Mouse (Mus musculus): Measurements from ENCODE around the gene Pank2.
"Not testable (repeated sequence)": the region's sequence is repeated elsewhere in the genome, so short reads cannot be mapped to it uniquely, and the experiment has no call there.

Pank2 gene

DNA sequence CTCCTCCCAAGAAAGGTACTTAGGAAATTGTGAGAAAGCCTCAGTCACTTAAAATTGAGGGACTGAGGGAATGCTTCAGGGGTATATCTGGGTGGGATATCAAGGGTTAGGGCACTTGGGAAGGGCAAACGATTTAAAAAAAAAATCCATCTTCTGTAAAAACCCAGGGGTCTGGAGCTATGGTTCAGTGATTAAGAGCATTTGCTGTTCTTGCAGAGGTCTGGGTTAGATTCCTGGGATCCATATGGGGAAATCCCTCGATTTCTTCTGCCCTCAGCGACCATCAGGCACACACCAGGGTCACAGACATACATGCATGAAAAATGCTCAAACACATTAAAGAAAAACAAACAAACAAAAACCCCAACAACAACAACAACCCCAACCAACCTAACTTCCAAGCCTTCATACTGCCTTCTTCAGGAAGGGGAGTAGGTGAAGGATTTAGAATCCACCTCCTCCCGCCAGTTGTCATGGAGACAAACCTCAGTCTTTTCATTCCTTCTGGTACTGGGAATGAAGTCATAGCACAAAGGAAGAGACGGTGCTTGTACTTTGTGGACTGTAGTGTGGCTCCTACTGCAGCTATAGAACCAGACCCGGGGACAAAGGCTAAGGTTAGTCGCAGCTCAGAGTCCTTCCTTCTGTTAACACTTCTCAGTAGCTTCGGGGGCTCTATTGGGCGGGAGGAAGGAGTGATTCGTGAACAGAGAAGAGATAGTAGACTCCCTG is 648 bp upstream of the Pank2 start:
- no peak for DNase-seq

- peak in 1 of 2 experiments; percentile 14 for DNase-seq
Measured at GRCm38 (mm10) chr2:131262680-131263670, 680 bp downstream of the Pank2 start.

GRCm38 (mm10) chr2:131264027-131264426 is 1.7 kb downstream of the Pank2 start:
- DNase-seq, result no peak

DNA sequence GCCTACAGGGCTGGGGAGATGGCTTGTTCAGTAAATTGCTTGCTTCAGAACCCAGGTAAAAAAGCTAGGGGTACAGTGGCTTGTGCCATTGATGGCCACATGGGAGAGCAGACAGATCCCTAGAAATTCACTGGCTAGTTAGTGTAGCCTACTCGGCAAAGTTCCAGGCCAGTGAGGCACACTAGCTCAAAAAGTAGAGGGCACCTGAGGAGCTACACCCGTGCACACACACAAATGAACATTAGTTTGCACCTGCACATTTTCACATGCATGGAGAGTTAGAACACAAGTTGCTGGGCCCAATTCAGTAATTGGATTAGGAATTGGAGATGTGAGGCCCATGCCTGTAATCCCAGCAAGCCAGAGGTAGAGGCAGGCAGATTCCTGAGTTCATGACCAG is 2.8 kb downstream of the Pank2 start:
- no peak for DNase-seq

DNA sequence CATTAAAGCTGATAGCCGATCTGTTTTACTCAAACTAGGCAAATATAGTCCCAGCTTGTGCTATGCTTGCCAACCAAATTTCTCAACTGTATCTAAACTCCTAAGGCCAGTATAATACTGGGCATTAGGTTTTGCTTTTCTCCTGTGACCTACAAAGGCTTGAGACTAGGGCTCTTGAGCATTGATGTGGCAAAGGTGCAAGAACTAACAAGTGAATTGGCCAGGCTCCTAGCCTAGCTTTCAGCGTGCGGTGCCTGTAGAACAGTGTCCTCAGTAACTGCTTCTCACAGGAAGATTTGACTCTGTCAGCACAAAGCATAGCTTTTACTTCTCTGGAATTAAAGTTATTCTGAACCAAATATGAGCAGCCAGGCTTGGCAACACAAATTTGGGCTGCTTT is 13.2 kb downstream of the Pank2 start:
- no peak for DNase-seq

GRCm38 (mm10) chr2:131276722-131277121 is 14.4 kb downstream of the Pank2 start:
- DNase-seq, result no peak

- no peak for DNase-seq
Measured at GRCm38 (mm10) chr2:131281596-131281995, 19.3 kb downstream of the Pank2 start.

- DNase-seq, result no peak
Measured at GRCm38 (mm10) chr2:131286276-131286675, 24.0 kb downstream of the Pank2 start.

- DNase-seq, result no peak
Measured at GRCm38 (mm10) chr2:131290669-131291068, 28.4 kb downstream of the Pank2 start.

GRCm38 (mm10) chr2:131296746-131297261 is 34.5 kb downstream of the Pank2 start:
- no peak for DNase-seq

GRCm38 (mm10) chr2:131298674-131299073 is 36.4 kb downstream of the Pank2 start:
- not testable (repeated sequence) for DNase-seq

- no peak for DNase-seq
Measured at GRCm38 (mm10) chr2:131300485-131300884, 38.2 kb downstream of the Pank2 start.

DNA sequence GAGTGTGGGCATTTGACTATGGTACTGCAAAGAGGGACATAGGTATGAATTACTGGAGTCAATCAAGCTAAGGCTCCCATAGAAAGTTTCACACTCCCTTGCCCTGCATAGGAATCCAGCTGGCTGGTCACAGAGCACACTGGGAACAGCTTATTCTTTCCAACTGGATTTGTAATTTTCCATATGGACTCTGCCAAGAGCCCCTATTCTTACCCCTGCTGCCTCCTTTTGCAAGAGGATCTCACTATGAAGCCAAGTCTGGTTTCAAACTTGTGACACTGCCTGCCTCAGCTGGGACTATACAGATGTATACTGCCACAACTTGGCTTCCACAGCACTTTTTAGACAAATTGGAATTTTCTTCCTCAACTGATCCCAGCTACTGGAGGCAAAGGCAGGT is 39.3 kb downstream of the Pank2 start:
- DNase-seq, result no peak

DNA sequence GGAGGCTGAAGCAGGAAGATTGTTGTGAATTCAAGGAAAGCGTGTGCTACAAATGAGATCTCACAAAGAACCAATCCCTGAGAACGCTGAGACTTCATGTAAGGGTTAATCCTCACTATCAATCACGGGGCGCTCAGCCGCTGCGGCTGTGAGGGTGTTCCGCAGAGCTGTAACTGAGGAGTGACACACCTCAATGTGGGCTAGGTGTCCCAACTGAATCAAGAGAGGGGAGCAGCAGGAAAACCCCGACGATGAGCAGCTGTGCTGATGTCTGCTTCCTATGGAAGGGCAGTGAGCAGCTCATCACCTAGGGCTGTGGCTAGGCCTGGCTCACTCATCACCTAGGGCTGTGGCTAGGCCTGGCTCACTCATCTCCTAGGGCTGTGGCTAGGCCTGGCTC is 42.2 kb downstream of the Pank2 start:
- DNase-seq, result no peak

DNA sequence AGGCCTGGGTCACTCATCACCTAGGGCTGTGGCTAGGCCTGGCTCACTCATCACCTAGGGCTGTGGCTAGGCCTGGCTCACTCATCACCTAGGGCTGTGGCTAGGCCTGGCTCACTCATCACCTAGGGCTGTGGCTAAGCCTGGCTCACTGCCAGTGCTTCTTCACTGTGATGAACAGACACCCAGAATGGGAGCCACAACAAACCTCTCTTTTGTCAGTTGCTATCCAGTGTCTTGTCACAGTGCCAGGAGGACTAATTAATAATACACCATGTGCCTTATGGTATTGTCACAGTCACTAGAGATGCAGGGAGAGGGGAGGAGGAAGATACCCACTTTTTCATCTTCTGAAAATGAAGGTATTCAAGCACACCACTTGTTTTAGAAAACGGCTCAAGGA is 42.9 kb downstream of the Pank2 start:
- not testable (repeated sequence) for DNase-seq

DNA sequence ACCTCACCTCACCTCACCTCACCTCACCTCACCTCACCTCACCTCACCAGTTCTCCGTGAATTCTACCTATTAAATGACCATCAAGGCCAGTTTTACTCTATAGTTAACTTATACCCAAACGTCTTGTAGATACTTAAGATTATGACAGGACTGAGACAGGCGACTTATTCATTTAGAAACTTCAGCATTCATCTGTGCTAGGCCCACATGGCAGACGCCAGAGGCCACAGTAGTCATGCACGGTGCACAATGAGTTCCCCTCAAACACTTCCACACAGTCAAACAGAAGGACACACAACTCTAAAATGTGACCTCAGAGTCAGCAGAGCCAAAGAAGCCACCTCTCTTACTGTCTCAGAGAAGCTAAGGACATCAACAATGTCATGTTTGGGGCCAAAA is 45.1 kb downstream of the Pank2 start:
- no peak for DNase-seq

DNA sequence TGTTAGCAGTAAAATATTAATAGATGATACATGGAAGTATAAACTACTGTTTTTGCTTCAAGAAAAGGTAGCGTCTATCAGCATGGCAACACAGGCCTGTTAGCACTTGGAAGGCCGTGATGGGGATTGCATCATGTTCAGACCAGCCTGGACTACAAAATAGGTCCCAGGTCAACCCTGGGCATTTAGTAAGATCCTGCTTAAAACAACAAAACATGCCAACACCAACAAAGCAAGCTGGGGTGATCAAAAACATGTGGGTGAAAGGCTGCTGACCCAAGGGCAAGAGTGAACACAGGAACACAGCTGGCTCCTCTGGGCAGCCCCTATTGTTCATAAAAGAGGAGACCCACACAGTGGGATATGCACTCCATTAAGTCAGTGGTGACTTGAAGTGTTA is 45.5 kb downstream of the Pank2 start:
- no peak for DNase-seq

GRCm38 (mm10) chr2:131309296-131309695 is 47.0 kb downstream of the Pank2 start:
- DNase-seq, result no peak

DNA sequence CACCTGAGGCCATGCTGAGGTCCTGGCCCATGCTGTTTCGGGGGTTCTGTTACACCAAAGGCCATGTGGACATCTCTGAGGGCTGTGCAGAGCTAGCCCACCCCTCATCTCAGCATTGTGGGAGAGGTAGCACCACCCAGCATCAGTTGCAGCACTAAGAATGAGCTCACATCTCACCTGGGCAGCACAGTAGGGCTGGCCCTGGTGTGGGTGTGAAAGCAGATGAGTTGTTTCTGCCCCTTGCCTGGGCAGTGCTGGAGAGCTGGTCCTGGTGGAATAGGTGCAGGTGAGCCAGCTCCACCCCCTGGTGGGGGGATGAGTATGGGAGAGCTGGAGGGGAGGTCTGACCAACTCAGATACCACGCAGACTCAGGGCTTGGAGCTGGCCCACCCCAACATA is 53.9 kb downstream of the Pank2 start:
- DNase-seq, result no peak

DNA sequence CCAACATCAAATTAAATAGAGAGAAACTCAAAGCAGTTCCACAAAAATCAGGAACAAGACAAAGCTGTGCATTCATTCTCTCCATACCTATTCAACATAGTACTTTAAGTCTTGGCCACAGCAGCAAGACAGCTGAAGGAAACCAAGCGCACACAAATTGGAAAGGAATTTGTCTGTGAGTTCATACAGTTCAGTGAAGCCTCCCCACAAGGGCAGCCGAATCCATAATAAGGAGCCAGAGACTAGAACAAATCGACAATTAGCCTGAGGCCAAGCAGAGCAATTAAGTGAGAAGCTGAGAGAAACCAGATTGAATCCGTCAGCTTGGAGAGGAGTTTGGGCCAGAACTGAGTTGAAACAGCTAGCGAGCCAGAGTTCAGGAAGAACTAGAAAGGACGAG is 57.1 kb downstream of the Pank2 start:
- no peak for DNase-seq

- peak; percentile 62 for DNase-seq
Measured at GRCm38 (mm10) chr2:131321192-131321591, 58.9 kb downstream of the Pank2 start.

- no peak for DNase-seq
Measured at GRCm38 (mm10) chr2:131323675-131324074, 61.4 kb downstream of the Pank2 start.

GRCm38 (mm10) chr2:131326044-131326443 is 63.7 kb downstream of the Pank2 start:
- DNase-seq, result no peak

- no peak for DNase-seq
Measured at GRCm38 (mm10) chr2:131328981-131329380, 66.7 kb downstream of the Pank2 start.
